Mouse (Mus musculus) cortical plate, adult 2 months (tissue): ENCODE measurements around the gene Opn1sw. TPM values are rescaled to one million over a fixed set of nuclear protein-coding genes. Genes with fewer than 3 reads are reported as not detected.

Source experiments
- H3K27ac ChIP-seq: fragments of 200-500 bp; 2 replicates; pipeline ENCODE4 v1.5.1; 2012; ENCODE audit warnings: low read length, control low read depth, inconsistent platforms; ENCODE audit not compliant: insufficient read depth
- H3K4me1 ChIP-seq: fragments of 200-500 bp; 2 replicates; pipeline ENCODE4 v1.6.1; 2011; ENCODE audit warnings: low read length; ENCODE audit not compliant: control insufficient read depth, insufficient read depth
- H3K4me3 ChIP-seq: fragments of 200-500 bp; 2 replicates; pipeline ENCODE4 v1.5.1; 2011; ENCODE audit warnings: mild to moderate bottlenecking, low read length, control low read depth; ENCODE audit not compliant: insufficient read depth
- CTCF ChIP-seq: fragments of 200-500 bp; IDR thresholded peaks from 2 replicates; pipeline ENCODE4 v1.5.1; 2011; ENCODE audit warnings: mild to moderate bottlenecking, control low read depth, low read length; ENCODE audit not compliant: insufficient read depth; ENCODE audit errors: extremely low read depth
- POLR2A ChIP-seq: fragments of 200-500 bp; IDR thresholded peaks from 2 replicates; pipeline ENCODE4 v1.6.1; 2011; ENCODE audit warnings: mild to moderate bottlenecking, low read length, control low read depth; ENCODE audit not compliant: insufficient read depth; ENCODE audit errors: extremely low read depth
- polyA plus RNA-seq: library from polyadenylated mRNA; depleted of rRNA; stranded (reverse); fragments of >200 nt; gene quantifications from 2 replicates; pipeline ENCODE4 v1.2.3, GENCODE M21; 2012; rRNA removed

The Opn1sw gene
- 0.19 and 0.42 TPM in 2 replicates for polyA plus RNA-seq

- Histone ChIP-seq H3K4me1 (no peaks in the 10 kb centered on the region), H3K4me3 (no peak within 1 kb of the TSS), H3K27ac (no peak within 1 kb of the TSS)
- no peak for TF ChIP-seq CTCF
- TF ChIP-seq POLR2A, result no peak
These were observed at the start of gene Opn1sw for GRCm38 (mm10) chr6:29388052-29388518. Gene Opn1sw (minus strand): TSS chr6:29388468.

GRCm38 (mm10) chr6:29436461-29436934 lies 48.2 kb upstream of the Opn1sw start:
- no peak overlapping the region for H3K4me3 ChIP-seq
- H3K27ac ChIP-seq, result no peak overlapping the region
- H3K4me1 ChIP-seq, result no peaks in the 10 kb centered on the region
- TF ChIP-seq CTCF (no peak), POLR2A (no peak)

GRCm38 (mm10) chr6:29435940-29436451 lies 47.7 kb upstream of the Opn1sw start:
- H3K27ac ChIP-seq, result no peak overlapping the region

GRCm38 (mm10) chr6:29434911-29435691 lies 46.8 kb upstream of the Opn1sw start:
- Histone ChIP-seq H3K27ac (no peak overlapping the region), H3K4me1 (no peaks in the 10 kb centered on the region)

More at GRCm38 (mm10) chr6:29435940-29436451, 47.7 kb upstream of the Opn1sw start:
- H3K4me3 ChIP-seq, result no peak overlapping the region
- TF ChIP-seq POLR2A (no peak), CTCF (no peak)
- no peaks in the 10 kb centered on the region for H3K4me1 ChIP-seq

GRCm38 (mm10) chr6:29433804-29434795 lies 45.8 kb upstream of the Opn1sw start:
- H3K27ac ChIP-seq, result no peak overlapping the region
- no peaks in the 10 kb centered on the region for H3K4me1 ChIP-seq
- TF ChIP-seq POLR2A (no peak), CTCF (no peak)
- H3K4me3 ChIP-seq, result peak overlapping the region; percentile 23; the same call in 1 of the 2 replicates

More at GRCm38 (mm10) chr6:29434911-29435691, 46.8 kb upstream of the Opn1sw start:
- TF ChIP-seq POLR2A (no peak), CTCF (no peak)
- no peak overlapping the region for H3K4me3 ChIP-seq

- peak within 1 kb of the TSS; percentile 23 for H3K4me3 ChIP-seq
- H3K4me1 ChIP-seq, result no peaks in the 10 kb centered on the region
- no peak within 1 kb of the TSS for H3K27ac ChIP-seq
- TF ChIP-seq POLR2A (no peak), CTCF (no peak)
These were observed 45.0 kb upstream of the Opn1sw start, which contains the start of gene Flnc for GRCm38 (mm10) chr6:29433038-29433803. Gene Flnc (plus strand): TSS chr6:29433256.

- H3K27ac ChIP-seq, result no peak overlapping the region
- TF ChIP-seq CTCF, result no peak
- no peak for TF ChIP-seq POLR2A
- H3K4me3 ChIP-seq, result no peak overlapping the region; the same call in 1 of the 2 replicates
- no peaks in the 10 kb centered on the region for H3K4me1 ChIP-seq
These were observed 44.4 kb upstream of the Opn1sw start for GRCm38 (mm10) chr6:29432676-29433037.

GRCm38 (mm10) chr6:29432156-29432555 lies 43.9 kb upstream of the Opn1sw start:
- Histone ChIP-seq H3K4me1 (no peaks in the 10 kb centered on the region), H3K4me3 (no peak overlapping the region), H3K27ac (no peak overlapping the region)
- TF ChIP-seq CTCF (no peak), POLR2A (no peak)

GRCm38 (mm10) chr6:29431473-29431872 lies 43.2 kb upstream of the Opn1sw start:
- Histone ChIP-seq H3K4me1 (no peaks in the 10 kb centered on the region), H3K4me3 (no peak overlapping the region), H3K27ac (no peak overlapping the region)
- no peak for TF ChIP-seq CTCF
- no peak for TF ChIP-seq POLR2A
